Mouse (Mus musculus) testis, postnatal 14 days (tissue): ENCODE data around the gene Cdhr3.

ENCODE experiments used
- DNase-seq: peaks from one replicate; pipeline ENCODE4 v3.0.0; 2021; ENCODE audit warnings: low spot score

The Cdhr3 gene

DNA sequence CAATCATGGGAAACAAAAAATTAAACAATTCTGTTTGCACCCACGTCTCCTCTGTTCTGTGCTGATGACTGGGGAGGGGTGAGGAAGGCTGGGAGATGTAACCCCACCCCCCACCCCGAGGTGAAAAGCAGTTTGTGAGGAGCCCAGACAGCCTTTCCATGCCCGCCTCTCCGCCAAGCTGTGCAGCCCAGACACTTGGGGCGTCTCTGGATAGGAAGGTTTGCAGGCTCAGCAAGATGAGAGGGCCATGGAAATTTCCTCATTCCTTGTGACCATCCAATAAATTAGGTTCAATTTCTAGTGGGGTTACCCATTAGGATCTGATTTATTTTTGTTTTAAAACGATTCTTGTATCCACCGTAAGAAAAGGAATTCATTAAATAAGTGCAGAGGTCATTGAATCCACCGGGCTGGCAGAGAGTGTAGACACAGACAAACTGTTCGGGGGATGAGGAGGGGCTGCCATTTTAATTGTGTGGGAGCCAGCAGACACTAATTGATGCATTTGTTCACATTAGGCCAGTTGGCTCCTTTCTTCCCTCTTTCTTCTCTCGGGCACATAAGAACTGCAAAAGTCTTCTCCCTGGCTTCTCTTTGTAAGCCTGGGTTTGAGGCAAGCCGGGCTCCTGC, 57.5 kb downstream of the Cdhr3 start:
- DNase-seq: no peak

DNA sequence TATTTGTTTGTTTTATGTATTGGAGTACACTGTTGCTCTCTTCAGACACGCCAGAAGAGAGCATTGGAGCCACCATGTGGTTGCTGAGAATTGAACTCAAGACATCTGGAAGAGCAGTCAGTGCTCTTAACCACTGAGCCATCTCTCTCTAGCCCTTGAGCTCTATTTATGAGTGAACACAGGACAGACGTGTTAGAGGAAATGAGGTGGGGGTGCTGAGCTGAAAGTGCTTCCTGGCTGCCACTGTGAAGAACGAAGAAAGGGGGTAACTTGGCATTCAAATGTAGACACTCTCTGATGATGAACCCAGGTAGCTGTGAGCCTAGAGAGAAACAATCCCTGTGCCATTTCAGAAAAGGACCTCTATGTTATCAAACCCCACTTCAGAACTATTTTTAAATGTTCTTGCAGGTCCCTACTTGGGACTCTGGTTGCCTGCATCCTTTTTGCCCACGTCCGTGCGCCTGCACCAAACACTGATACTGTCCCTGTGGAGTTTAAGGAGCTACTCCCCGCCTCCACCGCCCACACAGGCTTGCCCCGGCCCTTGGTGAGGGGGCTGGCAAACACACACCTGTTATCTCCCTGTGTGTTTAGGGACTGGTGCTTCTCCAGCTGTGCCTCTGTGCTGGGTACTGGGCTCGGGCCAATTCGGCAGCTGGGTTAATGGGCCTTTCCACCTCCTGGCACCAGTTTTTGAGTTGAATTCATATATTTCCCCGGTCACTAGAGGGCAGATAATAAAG, 58.2 kb downstream of the Cdhr3 start:
- no peak for DNase-seq

DNA sequence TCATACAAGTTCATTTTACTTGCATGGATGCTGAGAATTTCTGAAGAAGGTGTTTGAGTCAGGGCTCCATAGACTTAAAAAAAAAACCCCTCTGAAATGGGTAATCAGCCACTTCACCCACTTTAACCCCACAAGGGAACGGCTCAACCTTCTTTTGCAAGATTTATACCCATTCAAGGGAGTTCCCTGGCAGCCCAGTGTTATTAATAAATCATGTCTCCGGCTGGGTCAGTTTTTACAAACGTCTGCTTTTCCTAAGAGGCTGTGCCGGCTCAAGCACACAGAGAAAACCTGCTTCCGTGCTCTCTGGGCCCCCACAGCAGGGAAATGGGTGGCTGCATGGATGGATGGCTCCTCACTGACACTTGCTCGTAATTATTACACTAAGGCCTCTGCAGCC, 59.5 kb downstream of the Cdhr3 start:
- DNase-seq: no peak

DNA sequence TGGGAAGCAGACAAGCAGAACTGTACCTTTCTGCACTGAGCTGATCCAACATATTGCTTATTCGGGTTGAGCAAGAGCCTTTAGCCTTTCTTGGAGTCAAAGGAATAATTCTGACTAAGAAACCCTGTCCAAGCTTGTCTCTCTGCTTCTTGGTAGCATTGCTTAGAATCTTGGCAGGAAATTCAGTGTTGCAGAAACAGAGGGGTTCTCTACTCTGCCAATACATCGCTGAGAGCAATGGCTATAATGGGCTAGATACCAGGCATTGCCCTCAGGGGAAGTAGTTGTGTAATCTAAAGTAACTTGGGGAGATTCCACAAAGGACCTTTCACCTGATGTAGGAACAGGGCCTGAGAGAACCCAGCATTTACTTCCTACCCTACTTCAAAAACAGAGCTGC, 62.1 kb downstream of the Cdhr3 start:
- DNase-seq: no peak

DNA sequence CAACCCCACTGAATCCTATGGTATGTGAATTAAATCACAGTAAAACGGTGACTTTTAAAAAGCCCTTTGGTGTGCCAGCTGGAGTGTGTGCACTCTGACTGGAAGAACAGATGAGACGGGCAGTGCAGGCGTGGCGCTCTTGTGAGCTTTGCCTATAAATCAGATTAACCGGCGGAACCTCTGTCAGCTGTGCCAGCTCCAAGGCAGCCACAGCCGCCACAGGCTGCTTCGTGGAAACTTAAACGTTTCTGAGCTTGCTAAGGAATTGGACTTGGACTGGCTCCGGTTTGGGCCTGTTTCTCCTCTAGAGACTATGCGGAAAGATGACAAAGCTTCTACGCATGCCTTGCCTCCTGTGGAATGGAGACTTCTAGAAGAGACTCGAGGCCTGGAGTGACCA, 62.6 kb downstream of the Cdhr3 start:
- DNase-seq: no peak

DNA sequence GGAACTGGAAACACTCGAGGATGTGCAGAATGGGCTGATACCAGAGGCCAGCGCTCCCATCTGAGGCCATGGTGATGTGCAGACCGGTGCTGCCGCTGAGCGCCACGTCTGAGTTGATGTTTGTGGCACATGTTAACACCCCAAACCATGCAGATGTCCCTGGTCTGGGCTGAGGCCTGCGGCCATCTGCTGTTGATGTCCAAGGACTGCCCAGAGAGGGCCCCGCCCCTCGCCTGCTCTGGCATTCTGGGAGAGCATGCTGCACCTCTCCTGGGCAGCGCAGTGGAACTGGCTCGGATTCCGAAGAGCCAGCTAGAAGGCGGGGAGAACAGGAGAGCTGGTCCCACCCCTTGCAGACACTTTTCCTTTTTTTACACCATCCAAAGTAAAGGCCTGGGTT, 64.0 kb downstream of the Cdhr3 start:
- DNase-seq: no peak

DNA sequence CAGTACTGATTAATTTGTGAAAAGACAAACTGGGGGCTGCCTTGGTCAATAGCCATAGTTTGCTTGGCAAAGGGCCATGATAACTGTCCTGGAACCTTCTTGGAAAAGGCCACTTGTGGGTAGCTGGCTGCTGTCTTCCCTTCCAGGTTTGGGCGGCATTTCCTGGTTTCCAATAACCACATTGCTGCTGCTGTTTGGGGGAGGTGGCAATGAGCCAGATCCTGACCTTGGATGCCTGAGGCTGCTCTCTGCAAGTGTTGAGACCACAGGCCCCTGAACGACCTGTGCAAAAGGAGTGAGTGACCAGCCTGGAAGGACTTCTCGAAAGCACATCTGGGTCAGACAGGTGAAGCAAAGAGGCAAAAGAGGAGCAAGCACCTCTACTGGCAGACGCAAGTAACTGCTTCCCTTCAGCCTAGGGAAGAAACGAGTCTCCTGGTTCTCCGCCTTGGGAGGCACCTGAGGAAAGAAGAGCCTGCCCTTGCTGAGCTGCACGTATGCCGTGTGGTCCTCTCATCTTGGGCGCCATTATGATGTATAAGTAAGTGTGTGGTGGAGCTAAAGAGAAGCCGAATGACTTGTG, 64.5 kb downstream of the Cdhr3 start:
- DNase-seq: no peak

DNA sequence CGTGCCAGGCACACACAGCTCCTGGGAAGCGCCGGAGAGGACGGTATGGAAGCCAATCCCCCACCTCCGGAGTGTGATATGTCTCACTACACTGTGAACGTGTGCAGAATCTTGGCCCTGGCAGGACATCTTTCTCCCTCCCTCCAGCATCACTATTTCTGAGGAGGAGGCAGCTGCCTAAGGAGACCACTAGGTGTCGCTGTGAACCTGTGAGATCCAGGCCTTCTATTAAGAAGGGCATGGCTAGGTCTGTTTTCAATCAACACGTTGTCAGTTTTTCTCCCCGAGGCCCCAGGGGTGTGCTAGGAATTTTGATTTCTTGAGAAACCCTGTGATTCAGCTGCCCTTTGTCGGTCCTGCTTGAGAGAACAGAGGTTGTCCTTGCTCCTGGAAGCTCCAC, 65.6 kb downstream of the Cdhr3 start:
- peak; percentile 64 for DNase-seq

DNA sequence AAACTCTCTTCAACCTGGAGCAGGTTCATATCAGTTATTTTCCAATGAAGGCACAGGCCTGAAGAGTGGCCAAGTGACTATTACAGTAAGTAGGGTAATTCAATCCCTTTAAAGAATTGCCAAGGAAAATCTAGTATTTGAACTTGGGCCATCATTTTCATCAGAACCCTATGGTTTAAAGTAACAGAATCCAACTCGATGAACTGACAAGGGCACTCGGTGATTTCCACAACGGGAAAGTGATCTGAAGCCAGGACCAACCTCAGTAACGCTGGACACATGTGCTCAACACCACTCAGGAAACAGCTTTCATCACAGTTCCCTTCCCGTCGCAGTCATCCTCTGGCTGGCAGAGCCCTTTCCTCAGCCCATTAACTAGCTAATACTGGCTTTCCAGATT, 68.2 kb downstream of the Cdhr3 start:
- DNase-seq: no peak

DNA sequence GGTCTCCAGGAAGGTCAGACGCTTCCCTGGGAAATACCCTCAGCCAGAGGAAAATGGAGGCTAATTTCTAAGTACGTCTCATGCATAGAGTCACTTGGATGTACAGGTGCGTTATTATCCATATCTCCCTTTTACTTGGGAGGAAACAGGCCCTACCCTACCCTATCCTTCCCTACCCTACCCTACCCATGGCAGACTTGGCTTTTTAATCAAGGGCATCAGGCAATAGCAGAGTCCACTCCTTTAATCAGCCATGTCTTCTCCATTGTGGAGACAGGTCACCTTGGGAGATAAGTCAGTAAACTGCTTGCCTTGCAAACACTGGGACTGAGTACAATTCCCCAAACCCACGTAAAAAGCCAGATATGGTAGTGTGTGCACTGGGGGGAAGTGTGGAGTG, 70.9 kb downstream of the Cdhr3 start:
- no peak for DNase-seq

DNA sequence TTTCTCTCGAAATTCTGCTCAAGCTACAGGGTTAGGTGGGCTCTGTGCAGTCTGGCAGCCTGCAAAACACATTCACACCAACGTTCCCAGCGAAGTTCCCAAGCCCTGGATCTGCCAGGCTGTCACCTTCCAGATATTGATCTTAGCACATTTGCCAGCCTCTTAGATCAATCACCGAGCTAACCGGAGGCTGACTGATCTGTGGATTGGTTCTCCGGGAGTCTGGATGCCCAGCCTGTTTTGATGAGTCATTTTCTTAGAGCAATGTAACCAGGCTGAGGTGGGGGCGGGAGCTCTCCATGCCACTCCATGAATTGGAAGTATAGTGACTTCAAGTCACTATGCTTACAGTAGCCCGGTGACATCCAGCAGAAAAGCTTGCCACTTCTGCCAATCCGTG, 71.5 kb downstream of the Cdhr3 start:
- no peak for DNase-seq

DNA sequence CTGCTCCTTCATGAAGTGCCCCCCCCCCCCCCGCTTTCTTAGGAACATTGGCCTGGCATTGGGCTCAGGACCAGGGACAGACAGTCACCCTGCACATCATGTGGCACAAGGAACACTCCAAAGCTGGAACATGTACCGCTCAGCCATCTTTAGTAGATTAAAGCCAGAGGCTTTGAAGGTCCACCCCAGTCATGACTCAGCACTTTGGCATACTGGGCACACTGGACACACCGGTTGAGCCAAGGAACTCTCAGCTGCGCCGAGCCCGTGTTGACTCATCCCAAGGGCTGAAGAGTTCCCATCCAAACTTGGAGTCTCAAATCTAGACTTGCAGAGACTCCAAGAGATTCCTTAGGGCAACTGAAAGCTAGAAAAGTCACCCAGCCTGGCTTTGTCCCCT, 72.7 kb downstream of the Cdhr3 start:
- DNase-seq: peak; percentile 29

DNA sequence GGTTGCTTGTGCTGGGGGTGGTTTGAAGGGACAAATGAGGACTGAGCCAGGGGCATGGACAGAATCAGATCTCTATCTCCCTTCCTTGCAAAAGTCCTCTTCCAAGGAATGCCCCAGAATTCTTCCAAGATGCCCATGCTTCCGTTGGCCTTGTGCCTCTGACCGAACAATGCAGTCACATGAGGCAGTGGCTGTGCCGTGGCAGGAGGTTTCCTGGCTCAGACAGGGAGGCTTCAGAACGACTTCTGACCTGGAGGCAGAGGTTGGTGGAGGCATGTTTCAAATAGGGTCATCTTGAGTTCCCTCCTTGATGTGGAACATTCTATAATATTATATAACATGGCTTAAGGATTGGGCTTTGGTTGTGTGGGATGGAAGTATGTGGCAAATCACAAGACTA, 74.1 kb downstream of the Cdhr3 start:
- DNase-seq: no peak

DNA sequence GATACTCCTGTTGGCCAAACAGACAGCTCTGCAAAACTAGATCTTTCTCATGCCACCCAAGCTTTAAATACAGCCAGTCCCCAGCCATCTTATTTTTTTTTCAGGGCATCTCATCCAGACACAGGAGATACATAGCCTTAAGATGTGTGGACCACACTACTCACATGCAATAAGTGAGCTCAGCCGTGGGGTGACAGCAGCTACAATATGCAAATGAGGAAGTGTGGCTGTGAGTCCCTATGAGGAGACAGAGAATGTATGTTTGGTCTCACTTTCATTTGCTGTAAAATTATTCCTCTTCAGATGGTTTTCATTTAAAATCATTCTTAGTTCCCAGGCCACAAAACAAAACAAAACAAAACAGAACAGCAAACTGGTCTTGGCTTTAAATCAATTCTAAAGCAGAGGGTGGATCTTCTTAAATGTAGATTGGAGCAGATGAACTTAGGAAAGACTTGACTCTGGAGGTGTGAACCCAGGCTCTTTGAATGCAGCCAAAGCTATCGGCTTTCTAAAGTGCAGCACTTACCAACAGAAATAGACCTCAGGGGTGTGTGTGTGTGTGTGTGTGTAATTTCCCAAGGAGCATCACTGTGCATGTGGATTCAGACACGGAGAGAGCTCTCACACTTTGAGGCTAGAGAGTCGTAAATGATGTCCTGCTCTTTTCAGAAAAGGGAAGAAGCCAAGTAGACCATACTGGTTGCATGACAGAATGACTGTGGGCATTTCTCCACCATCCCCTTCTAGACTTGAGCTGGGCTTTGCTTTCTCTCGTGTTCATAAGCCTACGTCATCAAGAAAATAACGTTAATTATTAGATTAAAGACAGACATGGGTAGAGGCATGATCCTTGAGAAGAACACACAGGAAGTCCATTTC, 75.6 kb downstream of the Cdhr3 start:
- DNase-seq: no peak

DNA sequence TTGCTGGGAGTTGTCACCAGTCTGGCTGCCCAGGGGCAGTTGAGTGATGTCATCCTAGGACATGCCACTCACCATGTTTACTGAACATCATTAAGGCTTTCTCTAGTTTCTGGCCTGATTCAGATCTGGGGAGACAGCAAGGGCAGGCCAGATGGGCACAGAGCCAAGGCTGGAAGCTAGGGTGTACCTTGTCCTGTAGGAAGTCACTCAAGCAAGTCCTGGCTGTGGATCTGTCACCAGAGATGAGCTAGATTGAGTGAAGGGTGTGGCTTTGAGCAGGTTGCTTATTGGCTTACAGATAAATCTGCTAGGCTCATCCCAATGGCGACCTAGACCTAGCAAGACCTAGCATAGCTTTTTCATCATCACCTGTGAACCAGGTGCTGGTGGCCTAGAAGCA, 77.6 kb downstream of the Cdhr3 start:
- no peak for DNase-seq

DNA sequence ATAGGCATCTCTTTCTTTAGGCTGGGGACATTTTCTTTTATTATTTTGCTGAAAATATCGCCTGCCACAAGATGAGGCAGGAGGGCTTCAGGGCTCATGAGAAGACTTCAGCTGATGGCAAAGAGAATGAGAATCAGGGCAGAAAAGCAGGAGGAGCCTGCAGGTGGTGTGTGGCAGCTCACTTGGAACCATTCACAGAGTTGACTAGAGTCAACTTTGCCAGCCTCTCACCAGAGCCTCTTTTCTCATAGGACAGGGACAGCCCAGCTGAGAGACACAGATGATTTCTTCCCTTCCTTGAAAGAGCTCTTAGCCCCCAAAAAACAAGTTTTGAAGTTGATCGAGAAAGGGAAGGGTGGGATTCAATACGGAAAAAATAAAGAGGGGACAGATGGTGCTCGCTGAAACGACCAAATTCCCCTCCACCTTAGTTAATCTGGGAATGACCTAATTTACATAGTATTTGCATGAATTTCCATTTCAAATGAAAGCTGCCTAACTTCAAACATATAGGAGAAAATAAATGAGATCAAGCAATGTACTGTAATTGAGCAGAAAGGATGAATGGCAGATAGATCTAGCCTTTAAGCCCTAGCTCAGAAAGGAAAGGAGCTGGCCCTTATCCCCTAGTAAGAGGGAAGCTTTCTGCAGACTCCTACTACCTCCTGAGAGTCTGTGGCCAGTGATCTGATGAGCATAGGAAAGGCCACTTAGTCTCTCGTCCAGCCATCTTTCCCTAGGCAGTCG, 78.5 kb downstream of the Cdhr3 start:
- no peak for DNase-seq

DNA sequence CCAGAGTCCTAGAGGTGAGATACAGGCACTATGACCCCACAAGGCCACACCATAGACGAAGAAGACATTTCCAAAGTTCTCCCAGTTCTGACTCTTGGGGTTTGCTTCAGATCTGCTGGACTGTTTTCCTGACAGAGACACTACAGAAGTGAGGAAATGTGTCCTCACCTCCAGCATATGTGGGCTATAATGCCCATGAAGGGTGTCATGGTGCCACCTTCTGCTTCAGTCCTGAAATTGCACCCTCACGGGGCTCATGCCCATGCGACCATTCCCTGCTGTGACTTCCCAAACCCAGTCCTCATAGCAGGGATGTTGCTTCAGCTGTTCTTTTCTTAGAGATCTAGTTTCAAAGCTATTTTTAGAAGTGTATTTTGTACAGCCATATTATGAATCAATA, 82.6 kb downstream of the Cdhr3 start:
- no peak for DNase-seq

DNA sequence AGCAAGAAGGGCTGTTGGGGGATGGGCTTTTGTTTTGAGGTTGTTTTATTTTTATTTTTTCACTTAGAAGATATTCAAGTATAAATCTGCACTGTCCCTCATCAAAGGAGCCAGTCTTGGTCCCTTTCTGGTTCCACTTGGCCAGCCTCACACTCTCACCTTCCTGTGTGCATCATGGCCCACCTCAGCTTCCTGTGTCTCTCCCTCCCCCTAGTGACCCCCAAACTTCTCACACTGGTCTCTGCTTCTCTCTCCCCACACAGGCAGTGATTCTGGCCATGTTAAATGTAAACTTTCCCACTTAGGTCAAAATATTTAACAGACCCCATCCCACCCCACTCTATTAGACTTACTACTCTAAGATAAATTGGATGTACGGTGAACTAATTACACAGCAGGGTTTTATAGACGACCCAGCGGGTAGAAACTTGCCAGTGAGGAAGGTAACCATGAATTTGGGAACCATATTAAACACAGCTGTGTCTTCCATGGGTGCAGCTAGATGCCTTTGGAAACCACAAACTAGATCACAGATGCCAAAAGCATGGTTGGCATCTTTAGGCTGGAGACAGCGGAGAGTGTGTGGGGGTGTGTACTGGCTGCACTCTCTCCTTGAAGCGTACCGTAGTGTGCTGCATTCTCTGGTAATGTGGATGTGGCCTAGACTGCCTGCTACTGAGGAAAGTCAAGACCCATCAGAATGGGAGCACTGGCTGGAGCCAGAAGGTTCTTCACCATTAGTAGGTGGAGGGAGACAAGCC, 83.3 kb downstream of the Cdhr3 start:
- DNase-seq: no peak

DNA sequence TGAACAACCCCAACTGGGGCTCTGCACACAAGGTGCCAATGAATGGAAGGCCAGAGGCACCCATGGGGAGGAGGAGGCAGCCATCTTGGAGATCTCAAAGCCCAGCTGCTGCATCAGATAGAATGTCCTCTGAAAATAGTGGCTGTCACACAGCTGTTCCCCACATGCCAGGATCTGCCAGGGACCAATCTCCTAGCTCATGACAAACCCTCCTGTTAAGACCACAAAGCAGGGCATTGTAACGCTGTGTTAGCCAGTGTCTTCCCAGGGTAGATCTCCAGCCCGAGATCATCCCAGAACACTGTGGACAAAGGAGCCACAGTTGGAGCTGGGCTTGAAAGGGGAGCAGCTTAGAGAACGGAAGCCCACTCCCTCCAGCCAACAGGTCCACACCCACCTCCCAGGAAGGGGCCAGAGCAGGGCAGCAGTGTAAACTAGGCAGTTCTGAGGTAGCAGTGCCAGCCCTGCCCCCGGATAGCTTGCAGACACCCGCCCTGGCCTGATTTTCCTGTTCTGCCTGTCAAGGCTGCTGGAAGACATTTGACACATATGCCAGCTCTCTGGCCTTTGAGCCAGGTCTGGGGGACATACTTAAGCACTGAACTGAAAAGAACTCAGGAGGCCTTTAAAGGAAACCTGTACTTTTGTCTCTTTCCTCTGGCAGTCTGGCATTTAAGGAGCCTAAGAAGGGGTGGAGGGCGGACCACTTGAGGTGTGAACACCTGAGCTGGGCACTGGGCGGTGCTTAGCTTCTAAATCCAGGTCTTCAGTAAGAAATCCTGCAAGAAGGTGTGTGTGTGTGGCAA, 84.2 kb downstream of the Cdhr3 start:
- peak; percentile 34 for DNase-seq

DNA sequence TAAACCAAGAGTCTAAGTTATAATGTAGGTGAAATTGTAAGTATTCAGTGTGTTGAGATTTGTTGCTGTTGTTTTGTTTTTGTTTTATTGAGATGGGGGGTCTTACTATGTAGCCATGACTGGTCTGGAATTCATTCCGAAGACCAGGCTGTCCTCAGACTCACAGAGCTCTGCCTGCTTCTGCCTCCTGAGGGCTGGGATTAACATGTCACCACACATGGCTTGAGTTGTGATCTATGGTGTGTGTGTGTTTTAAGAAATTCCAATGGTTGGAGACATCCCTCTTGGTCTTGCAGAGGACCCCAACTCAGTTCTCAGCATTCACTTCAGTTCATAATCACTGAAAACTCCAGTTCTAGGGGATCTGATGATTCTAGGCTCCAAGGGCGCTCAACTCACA, 85.5 kb downstream of the Cdhr3 start:
- no peak for DNase-seq
